Mouse (Mus musculus) CD4-positive, CD25-positive, alpha-beta regulatory T cell, adult 9 weeks (primary cell): ENCODE measurements around the gene Dnm1l. TPM values are rescaled to one million over a fixed set of nuclear protein-coding genes. Genes with fewer than 3 reads are reported as not detected.

Experiments used
- polyA plus RNA-seq: library from polyadenylated mRNA; unstranded; fragments of 100-300 nt; shearing (Covaris generic); gene quantifications from one replicate; pipeline ENCODE4 v1.2.1, GENCODE M21; 2017

Dnm1l gene
- 67.3 TPM for polyA plus RNA-seq

GRCm38 (mm10) chr16:16358481-16359100 is at the start of gene Dnm1l:
Gene Dnm1l, minus strand, starts transcription at chr16:16358959.

GRCm38 (mm10) chr16:16302369-16303137 is 56.2 kb downstream of the Dnm1l start, which contains the start of gene Yars2:
Gene Yars2, plus strand, starts transcription at chr16:16302965.

Other genes starting within 250 kb of the Dnm1l start
- gene Pkp2, start 145.6 kb downstream of the Dnm1l start, polyA plus RNA-seq: not detected
- 4.4 TPM for gene Yars2, start 56.0 kb downstream of the Dnm1l start, polyA plus RNA-seq
- 0.17 TPM for gene Fgd4, start 241.6 kb upstream of the Dnm1l start, polyA plus RNA-seq